Mouse (Mus musculus) lung, adult 2 months (tissue): Measurements from ENCODE around the gene Nts.
A peak's percentile ranks its signal among the peaks of the same experiment; 100 is the strongest.

Experiments used
- CTCF ChIP-seq: fragments of 200-500 bp; IDR thresholded peaks from 2 replicates; pipeline ENCODE4 v1.5.1; 2011; ENCODE audit warnings: mild to moderate bottlenecking, low read length, control low read depth; ENCODE audit not compliant: insufficient read depth
- POLR2A ChIP-seq: fragments of 200-500 bp; IDR thresholded peaks from 2 replicates; pipeline ENCODE4 v1.6.1; 2011; ENCODE audit warnings: low read depth, mild to moderate bottlenecking, control low read depth, low read length, borderline replicate concordance; ENCODE audit errors: extremely low read depth

- TF ChIP-seq CTCF = peak; percentile 38; the same call in 1 of the 2 replicates
- no peak for TF ChIP-seq POLR2A
These were observed 8.5 kb upstream of the Nts start for GRCm38 (mm10) chr10:102498754-102499153.
